Mouse (Mus musculus) G1E (cell line): ENCODE data around the gene Zfp362. TPM values are rescaled to one million over a fixed set of nuclear protein-coding genes. Genes with fewer than 3 reads are reported as not detected.

Experiments used
- ATAC-seq: 2 replicates; pipeline ENCODE4 v1.8.0; 2016; ENCODE audit warnings: mild to moderate bottlenecking; ENCODE audit not compliant: insufficient number of reproducible peaks, poor library complexity, low FRiP score, severe bottlenecking; ENCODE audit errors: extremely low read depth
- DNase-seq: peaks from one replicate; pipeline ENCODE4 v3.0.0; 2012; ENCODE audit warnings: low spot score
- H3K27me3 ChIP-seq: 2 replicates; pipeline ENCODE4 v1.6.1; 2012; ENCODE audit warnings: mild to moderate bottlenecking, low read length, inconsistent platforms; ENCODE audit not compliant: insufficient read depth
- H3K36me3 ChIP-seq: replicated peaks from 2 replicates; pipeline ENCODE3; 2012; ENCODE audit warnings: mild to moderate bottlenecking, inconsistent platforms
- H3K4me1 ChIP-seq: 2 replicates; pipeline ENCODE4 v1.6.1; 2012; ENCODE audit warnings: low read depth, low read length, inconsistent platforms, mixed read lengths; ENCODE audit not compliant: insufficient read depth
- H3K4me3 ChIP-seq: 2 replicates; pipeline ENCODE4 v1.5.1; 2012; ENCODE audit warnings: low read depth, mild to moderate bottlenecking, inconsistent platforms, low read length, moderate library complexity, mixed read lengths
- H3K9me3 ChIP-seq: replicated peaks from 2 replicates; pipeline ENCODE4 v1.6.1; 2012; ENCODE audit warnings: inconsistent platforms
- CTCF ChIP-seq: IDR thresholded peaks from 2 replicates; pipeline ENCODE4 v1.5.1; 2012; ENCODE audit warnings: low read depth, low read length, inconsistent platforms, mixed read lengths
- GATA1 ChIP-seq: IDR thresholded peaks from 2 replicates; pipeline ENCODE4 v1.6.1; 2012; ENCODE audit warnings: borderline replicate concordance, low read length, inconsistent platforms, mixed read lengths
- GATA2 ChIP-seq: IDR thresholded peaks from 2 replicates; pipeline ENCODE4 v1.6.1; 2012; ENCODE audit warnings: low read depth, low read length, inconsistent platforms, borderline replicate concordance
- POLR2AphosphoS5 ChIP-seq: IDR thresholded peaks from 2 replicates; pipeline ENCODE4 v1.6.1; 2012; ENCODE audit warnings: low read depth, low read length, inconsistent platforms; ENCODE audit not compliant: insufficient replicate concordance
- TAL1 ChIP-seq: conservative IDR thresholded peaks from 2 replicates; pipeline ENCODE4 v1.6.1; 2012; ENCODE audit warnings: low read depth, low read length, inconsistent platforms, mixed read lengths
- polyA plus RNA-seq: library from polyadenylated mRNA; stranded (reverse); fragments of >175 nt; gene quantifications from 2 replicates; pipeline ENCODE4 v1.2.3, GENCODE M21; 2012
- total RNA-seq, 2 experiments: library from RNA; stranded (forward) in 1 of 2; stranded (reverse) in 1 of 2; fragments of 200-1000 nt in 1 of 2; fragments of >200 nt in 1 of 2; fragmentation: Nextera tagmentation in 1 of 2; gene quantifications; 2 replicates each; pipeline ENCODE4 v1.2.3; 2014 to 2017

The Zfp362 gene
- total and polyA plus RNA-seq, 3 experiments = 2.2 to 73.8 (median 26.6) TPM

- TF ChIP-seq POLR2AphosphoS5 (no peak), GATA2 (no peak), CTCF (no peak), TAL1 (no peak), GATA1 (no peak)
Observed at GRCm38 (mm10) chr4:128845367-128845973, 39.6 kb upstream of the Zfp362 start.

GRCm38 (mm10) chr4:128844566-128844965 is 38.7 kb upstream of the Zfp362 start:
- no peak for TF ChIP-seq TAL1
- TF ChIP-seq CTCF = no peak
- TF ChIP-seq POLR2AphosphoS5 = no peak
- no peak for TF ChIP-seq GATA2
- TF ChIP-seq GATA1 = no peak
- no peak for ATAC-seq
- DNase-seq = no peak

More at GRCm38 (mm10) chr4:128845367-128845973, 39.6 kb upstream of the Zfp362 start:
- DNase-seq (no peak), ATAC-seq (no peak)
- H3K27me3 ChIP-seq = peaks cover 19% of the 10 kb centered on the region
- H3K36me3 ChIP-seq = no peaks in the 10 kb centered on the region
- no peak overlapping the region for H3K4me3 ChIP-seq
- no peaks in the 10 kb centered on the region for H3K4me1 ChIP-seq
- no peaks in the 10 kb centered on the region for H3K9me3 ChIP-seq

GRCm38 (mm10) chr4:128841259-128841658 is 35.4 kb upstream of the Zfp362 start:
- no peak for TF ChIP-seq GATA2
- TF ChIP-seq TAL1 = no peak
- no peak for TF ChIP-seq CTCF
- no peak overlapping the region for H3K4me3 ChIP-seq
- H3K36me3 ChIP-seq = no peaks in the 10 kb centered on the region
- H3K9me3 ChIP-seq = no peaks in the 10 kb centered on the region
- H3K27me3 ChIP-seq = peaks cover 13% of the 10 kb centered on the region
- no peaks in the 10 kb centered on the region for H3K4me1 ChIP-seq
- DNase-seq = no peak
- ATAC-seq = no peak

More at GRCm38 (mm10) chr4:128844566-128844965, 38.7 kb upstream of the Zfp362 start:
- Histone ChIP-seq H3K36me3 (no peaks in the 10 kb centered on the region), H3K4me1 (no peaks in the 10 kb centered on the region), H3K9me3 (no peaks in the 10 kb centered on the region), H3K4me3 (no peak overlapping the region), H3K27me3 (peaks cover 19% of the 10 kb centered on the region)

GRCm38 (mm10) chr4:128839811-128840738 is 34.2 kb upstream of the Zfp362 start:
- no peak for DNase-seq
- peaks cover 13% of the 10 kb centered on the region for H3K27me3 ChIP-seq
- H3K4me1 ChIP-seq = no peaks in the 10 kb centered on the region
- no peak for TF ChIP-seq GATA1
- TF ChIP-seq TAL1 = no peak
- no peak for TF ChIP-seq POLR2AphosphoS5
- no peak for TF ChIP-seq CTCF
- no peak for TF ChIP-seq GATA2
- no peaks in the 10 kb centered on the region for H3K9me3 ChIP-seq
- no peak for ATAC-seq
- no peak overlapping the region for H3K4me3 ChIP-seq
- H3K36me3 ChIP-seq = no peaks in the 10 kb centered on the region

GRCm38 (mm10) chr4:128838202-128838601 is 32.4 kb upstream of the Zfp362 start:
- H3K9me3 ChIP-seq = no peaks in the 10 kb centered on the region
- TF ChIP-seq GATA1 (no peak), CTCF (no peak)
- ATAC-seq (no peak), DNase-seq (no peak)
- no peak overlapping the region for H3K4me3 ChIP-seq
- no peaks in the 10 kb centered on the region for H3K36me3 ChIP-seq
- H3K27me3 ChIP-seq = peaks cover 18% of the 10 kb centered on the region
- no peaks in the 10 kb centered on the region for H3K4me1 ChIP-seq

- no peak for ATAC-seq
- Histone ChIP-seq H3K27me3 (peaks cover 9% of the 10 kb centered on the region), H3K9me3 (no peaks in the 10 kb centered on the region), H3K4me1 (no peaks in the 10 kb centered on the region), H3K36me3 (no peaks in the 10 kb centered on the region), H3K4me3 (no peak overlapping the region)
- no peak for TF ChIP-seq CTCF
- TF ChIP-seq TAL1 = no peak
- TF ChIP-seq GATA1 = no peak
- no peak for TF ChIP-seq POLR2AphosphoS5
- TF ChIP-seq GATA2 = no peak
- no peak for DNase-seq
Observed at GRCm38 (mm10) chr4:128824131-128824530, 18.3 kb upstream of the Zfp362 start.
